Mouse (Mus musculus): Measurements from ENCODE around the gene Dpm2. TPM values are rescaled to one million over a fixed set of nuclear protein-coding genes. Genes with fewer than 3 reads are reported as not detected.

The Dpm2 gene
- polyA plus RNA-seq, 1 experiment from 2014 or later: 110 TPM

Other genes with a start within 250 kb of the Dpm2 start
- 59.1 and 67.5 TPM in 2 replicates for gene Ciz1, start 218.5 kb upstream of the Dpm2 start, polyA plus RNA-seq (2016; fragmentation: Nextera tagmentation; extraction: Ambion mirVana)
- 18.6 and 19.4 TPM in 2 replicates for gene Dnm1, start 217.5 kb upstream of the Dpm2 start, polyA plus RNA-seq (2016; fragmentation: Nextera tagmentation; extraction: Ambion mirVana)
- 51.0 and 51.4 TPM in 2 replicates for gene 1110008P14Rik, start 188.9 kb upstream of the Dpm2 start, polyA plus RNA-seq (2016; fragmentation: Nextera tagmentation; extraction: Ambion mirVana)
- 0.45 and 0.50 TPM in 2 replicates for gene Lcn2, start 182.6 kb upstream of the Dpm2 start, polyA plus RNA-seq (2016; fragmentation: Nextera tagmentation; extraction: Ambion mirVana)
- gene Ptges2, start 175.0 kb upstream of the Dpm2 start, polyA plus RNA-seq (2016; fragmentation: Nextera tagmentation; extraction: Ambion mirVana): 29.6 and 29.9 TPM in 2 replicates
- gene Naif1, start 120.4 kb upstream of the Dpm2 start, polyA plus RNA-seq (2016; fragmentation: Nextera tagmentation; extraction: Ambion mirVana): 6.1 and 6.2 TPM in 2 replicates
- 38.8 and 39.9 TPM in 2 replicates for gene Slc25a25, start 119.4 kb upstream of the Dpm2 start, polyA plus RNA-seq (2016; fragmentation: Nextera tagmentation; extraction: Ambion mirVana)
- 8.7 and 9.6 TPM in 2 replicates for gene Fam102a, start 35.5 kb upstream of the Dpm2 start, polyA plus RNA-seq (2016; fragmentation: Nextera tagmentation; extraction: Ambion mirVana)
- gene Pip5kl1, start 3.9 kb downstream of the Dpm2 start, polyA plus RNA-seq (2016; fragmentation: Nextera tagmentation; extraction: Ambion mirVana): 2.6 and 3.1 TPM in 2 replicates
- gene 9430097D07Rik, start 4.8 kb downstream of the Dpm2 start, polyA plus RNA-seq (2016; fragmentation: Nextera tagmentation; extraction: Ambion mirVana): 0.19 TPM in 1 of 2 replicates, not detected in the other
- gene St6galnac4, start 16.2 kb downstream of the Dpm2 start, polyA plus RNA-seq (2016; fragmentation: Nextera tagmentation; extraction: Ambion mirVana): 15.1 and 17.0 TPM in 2 replicates
- gene St6galnac6, start 28.9 kb downstream of the Dpm2 start, polyA plus RNA-seq (2016; fragmentation: Nextera tagmentation; extraction: Ambion mirVana): 11.6 and 11.7 TPM in 2 replicates
- gene Ak1, start 50.9 kb downstream of the Dpm2 start, polyA plus RNA-seq (2016; fragmentation: Nextera tagmentation; extraction: Ambion mirVana): 27.0 and 32.1 TPM in 2 replicates
- 21.0 and 21.4 TPM in 2 replicates for gene Eng, start 75.7 kb downstream of the Dpm2 start, polyA plus RNA-seq (2016; fragmentation: Nextera tagmentation; extraction: Ambion mirVana)
- gene Fpgs, start 133.3 kb downstream of the Dpm2 start, polyA plus RNA-seq (2016; fragmentation: Nextera tagmentation; extraction: Ambion mirVana): 16.4 and 19.6 TPM in 2 replicates
- 105 and 110 TPM in 2 replicates for gene Cdk9, start 142.2 kb downstream of the Dpm2 start, polyA plus RNA-seq (2016; fragmentation: Nextera tagmentation; extraction: Ambion mirVana)
- 30.1 and 35.1 TPM in 2 replicates for gene Sh2d3c, start 150.2 kb downstream of the Dpm2 start, polyA plus RNA-seq (2016; fragmentation: Nextera tagmentation; extraction: Ambion mirVana)
- 1.9 and 2.1 TPM in 2 replicates for gene 6330409D20Rik, start 170.2 kb downstream of the Dpm2 start, polyA plus RNA-seq (2016; fragmentation: Nextera tagmentation; extraction: Ambion mirVana)
- gene Tor2a, start 186.4 kb downstream of the Dpm2 start, polyA plus RNA-seq (2016; fragmentation: Nextera tagmentation; extraction: Ambion mirVana): 53.3 and 57.0 TPM in 2 replicates
- gene Ttc16, start 204.8 kb downstream of the Dpm2 start, polyA plus RNA-seq (2016; fragmentation: Nextera tagmentation; extraction: Ambion mirVana): 0.46 and 0.67 TPM in 2 replicates
- gene Ptrh1, start 204.9 kb downstream of the Dpm2 start, polyA plus RNA-seq (2016; fragmentation: Nextera tagmentation; extraction: Ambion mirVana): 3.9 and 5.3 TPM in 2 replicates
- gene Cfap157, start 213.6 kb downstream of the Dpm2 start, polyA plus RNA-seq (2016; fragmentation: Nextera tagmentation; extraction: Ambion mirVana): 0.15 and 0.45 TPM in 2 replicates